Mouse (Mus musculus) CH12.LX (cell line): ENCODE data around the gene Ank2. TPM values are rescaled to one million over a fixed set of nuclear protein-coding genes. Genes with fewer than 3 reads are reported as not detected.

Source experiments
- DNase-seq: peaks from one replicate; pipeline ENCODE4 v3.0.0-alpha.2; 2013; ENCODE audit errors: extremely low read depth
- H3K27ac ChIP-seq: 2 replicates; pipeline ENCODE4 v1.5.1; 2012; ENCODE audit warnings: low read depth, mild to moderate bottlenecking, control low read depth, moderate library complexity; ENCODE audit not compliant: insufficient read depth
- H3K27me3 ChIP-seq: replicated peaks from 2 replicates; pipeline ENCODE3; 2012; ENCODE audit warnings: inconsistent platforms
- H3K36me3 ChIP-seq, 2 experiments: replicated peaks in 1 of 2; 2 replicates each; pipeline versions ENCODE3 to v1.6.1; 2012; ENCODE audit warnings: inconsistent platforms in 1 of 2, low read length in 1 of 2, mild to moderate bottlenecking in 1 of 2, mixed read lengths in 1 of 2, moderate library complexity in 1 of 2; ENCODE audit not compliant: control insufficient read depth in 1 of 2, insufficient read depth in 1 of 2
- H3K4me1 ChIP-seq, 2 experiments: 2 replicates each; pipeline ENCODE4 v1.6.1; 2012; ENCODE audit warnings: inconsistent platforms in 1 of 2, moderate library complexity in 1 of 2; ENCODE audit not compliant: insufficient read depth in 2 of 2, control insufficient read depth in 1 of 2
- H3K4me2 ChIP-seq: 2 replicates; pipeline ENCODE4 v1.6.1; 2012; ENCODE audit warnings: low read depth, mild to moderate bottlenecking, control low read depth; ENCODE audit not compliant: poor library complexity, insufficient read depth, severe bottlenecking
- H3K4me3 ChIP-seq, 3 experiments: fragments of 150-350 bp in 1 of 3; sonication (generic) in 1 of 3; replicated peaks in 1 of 3; 2 replicates each; pipeline versions ENCODE3 to v1.5.1; 2011 to 2012; ENCODE audit warnings: low read depth in 2 of 3, low read length in 2 of 3, mild to moderate bottlenecking in 2 of 3, moderate library complexity in 2 of 3, control low read depth in 1 of 3, improper control_type of control experiment in 1 of 3, inconsistent platforms in 1 of 3, mixed read lengths in 1 of 3; ENCODE audit not compliant: poor library complexity in 1 of 3
- H3K79me2 ChIP-seq: replicated peaks from 2 replicates; pipeline ENCODE4 v1.6.1; 2012; ENCODE audit warnings: mild to moderate bottlenecking, moderate library complexity; ENCODE audit not compliant: control insufficient read depth, poor library complexity, insufficient read depth, severe bottlenecking; ENCODE audit errors: extremely low read depth
- H3K9ac ChIP-seq: 2 replicates; pipeline ENCODE4 v1.6.1; 2012; ENCODE audit warnings: low read depth, mild to moderate bottlenecking, control low read depth, moderate library complexity; ENCODE audit not compliant: insufficient read depth
- H3K9me3 ChIP-seq: replicated peaks from 2 replicates; pipeline ENCODE3; 2012; ENCODE audit warnings: low read length, inconsistent platforms, mixed read lengths
- CHD1 ChIP-seq: IDR thresholded peaks from 2 replicates; pipeline ENCODE4 v1.6.1; 2012; ENCODE audit warnings: low read depth, low read length, improper control_type of control experiment, inconsistent platforms
- CHD2 ChIP-seq: IDR thresholded peaks from 2 replicates; pipeline ENCODE4 v1.6.1; 2011; ENCODE audit warnings: low read length, improper control_type of control experiment
- CTCF ChIP-seq, 2 experiments: IDR thresholded peaks in 1 of 2; conservative IDR thresholded peaks in 1 of 2; 2 replicates each; pipeline ENCODE4 v1.5.1; 2011 to 2012; ENCODE audit warnings: low read depth in 2 of 2, low read length in 2 of 2, improper control_type of control experiment in 1 of 2, inconsistent platforms in 1 of 2, mild to moderate bottlenecking in 1 of 2, moderate library complexity in 1 of 2
- E2F4 ChIP-seq: IDR thresholded peaks from 2 replicates; pipeline ENCODE4 v1.6.1; 2011; ENCODE audit warnings: low read depth, low read length, improper control_type of control experiment; ENCODE audit not compliant: insufficient replicate concordance
- HCFC1 ChIP-seq: IDR thresholded peaks from 2 replicates; pipeline ENCODE4 v1.6.1; 2012; ENCODE audit warnings: low read depth, mild to moderate bottlenecking, inconsistent platforms, low read length, improper control_type of control experiment
- JUN ChIP-seq: IDR thresholded peaks from 2 replicates; pipeline ENCODE4 v1.6.1; 2011; ENCODE audit warnings: low read depth, mild to moderate bottlenecking, low read length, improper control_type of control experiment, moderate library complexity; ENCODE audit not compliant: insufficient read depth
- JUND ChIP-seq: conservative IDR thresholded peaks from 2 replicates; pipeline ENCODE4 v1.6.1; 2011; ENCODE audit warnings: low read depth, low read length, improper control_type of control experiment
- MAX ChIP-seq: IDR thresholded peaks from 2 replicates; pipeline ENCODE4 v1.6.1; 2011; ENCODE audit warnings: low read length, improper control_type of control experiment
- MEF2A ChIP-seq: IDR thresholded peaks from 2 replicates; pipeline ENCODE4 v1.6.1; 2014; ENCODE audit warnings: low read depth, mild to moderate bottlenecking, inconsistent platforms, low read length, improper control_type of control experiment, borderline replicate concordance
- MXI1 ChIP-seq: IDR thresholded peaks from 2 replicates; pipeline ENCODE4 v1.6.1; 2011; ENCODE audit warnings: mild to moderate bottlenecking, low read depth, low read length, improper control_type of control experiment
- NRF1 ChIP-seq: IDR thresholded peaks from 2 replicates; pipeline ENCODE4 v1.6.1; 2014; ENCODE audit warnings: low read depth, mild to moderate bottlenecking, inconsistent platforms, low read length, improper control_type of control experiment, moderate library complexity
- PAX5 ChIP-seq: IDR thresholded peaks from 2 replicates; pipeline ENCODE4 v1.6.1; 2012; ENCODE audit warnings: low read length, inconsistent platforms, mixed read lengths
- RAD21 ChIP-seq: IDR thresholded peaks from 2 replicates; pipeline ENCODE4 v1.6.1; 2011; ENCODE audit warnings: low read depth, mild to moderate bottlenecking, low read length, improper control_type of control experiment, moderate library complexity
- SIN3A ChIP-seq: IDR thresholded peaks from 2 replicates; pipeline ENCODE4 v1.6.1; 2012; ENCODE audit warnings: low read length, improper control_type of control experiment, inconsistent platforms
- SMC3 ChIP-seq: IDR thresholded peaks from 2 replicates; pipeline ENCODE4 v1.6.1; 2011; ENCODE audit warnings: low read depth, low read length, improper control_type of control experiment
- TBP ChIP-seq: conservative IDR thresholded peaks from 2 replicates; pipeline ENCODE4 v1.6.1; 2011; ENCODE audit warnings: low read depth, low read length, improper control_type of control experiment
- UBTF ChIP-seq: IDR thresholded peaks from 2 replicates; pipeline ENCODE4 v1.6.1; 2012; ENCODE audit warnings: low read depth, mild to moderate bottlenecking, inconsistent platforms, low read length, improper control_type of control experiment, moderate library complexity
- dilution Hi-C: fragments of 300-500 bp; cut with MboI; formaldehyde crosslinking; loops from 2 replicates; pipeline ENCODE4 v1.14.3; 2020; ENCODE audit warnings: low sequenced_read_pairs; ENCODE audit not compliant: extremely low pct_unique_long_range_greater_than_20kb, extremely low pct_ligation_motif_present
- in situ Hi-C: fragments of 300-500 bp; cut with MboI; formaldehyde crosslinking; loops from 3 replicates; pipeline ENCODE4 v1.14.3; 2019; ENCODE audit warnings: low sequenced_read_pairs, low pct_ligation_motif_present, low pct_unique_long_range_greater_than_20kb, mixed read lengths
- polyA plus RNA-seq: library from polyadenylated mRNA; unstranded; fragments of >175 nt; gene quantifications from 2 replicates; pipeline ENCODE4 v1.2.1, GENCODE M21; 2012; ENCODE audit warnings: low read depth; ENCODE audit not compliant: insufficient read length
- total RNA-seq, 2 experiments: library from RNA; depleted of rRNA; stranded (reverse); fragments of 300-350 nt in 1 of 2; fragments of >200 nt in 1 of 2; gene quantifications; 2 replicates each; pipeline ENCODE4 v1.2.3; 2012 to 2014

Gene Ank2
- total and polyA plus RNA-seq, 3 experiments, result 3.9 to 20.9 (median 12.2) TPM

GRCm38 (mm10) chr3:127452233-127452632 is 46.9 kb downstream of the Ank2 start:
- TF ChIP-seq MAX, result no peak
- peak in 1 of 2 experiments; percentile 49; a peak in 2 of 4 replicates for TF ChIP-seq CTCF (conservative IDR thresholded peaks at IDR 0.05 in 1 of 2, IDR thresholded peaks at IDR 0.05 in 1 of 2; ENCODE audit: low read depth in 2 of 2, low read length in 2 of 2)
- 0 out of 2 replicates have a peak, but pooled peaks have one; percentile 17 for TF ChIP-seq SMC3
- TF ChIP-seq, all 38 proteins: peak for 2
- Histone ChIP-seq H3K4me3 (no peak overlapping the region), H3K9me3 (no peaks in the 10 kb centered on the region), H3K79me2 (no peaks in the 10 kb centered on the region), H3K4me1 (peaks cover 4% of the 10 kb centered on the region in 2 experiments; a peak in 2 of 4 replicates), H3K36me3 (no peaks in the 10 kb centered on the region), H3K9ac (no peak overlapping the region), H3K4me2 (no peak overlapping the region), H3K27ac (no peak overlapping the region), H3K27me3 (no peaks in the 10 kb centered on the region)
- peak; percentile 25 for DNase-seq
- in situ Hi-C loops, result loop anchor here (5.0 to 25.0 kb wide), 3 partner anchors 100 to 285 kb away; partner anchors contain the start of genes Larp7 and Zgrf1
- dilution Hi-C loops, result no loop called here

GRCm38 (mm10) chr3:127451741-127452140 is 47.4 kb downstream of the Ank2 start:
- in situ Hi-C loops, result loop anchor here (5.0 to 25.0 kb wide), 3 partner anchors 101 to 286 kb away; partner anchors contain the start of genes Larp7 and Zgrf1
- no peak overlapping the region for H3K4me2 ChIP-seq
- TF ChIP-seq CHD1 (no peak), MXI1 (no peak), SMC3 (no peak), HCFC1 (no peak), JUN (no peak), JUND (no peak), MAX (no peak), SIN3A (no peak), UBTF (no peak), PAX5 (no peak), RAD21 (no peak), CHD2 (no peak), NRF1 (no peak), E2F4 (no peak), TBP (no peak), MEF2A (no peak)
- TF ChIP-seq, all 38 proteins: peak for 0

More at GRCm38 (mm10) chr3:127451741-127452140, 47.4 kb downstream of the Ank2 start:
- peaks cover 4% of the 10 kb centered on the region in 2 experiments; a peak in 2 of 4 replicates for H3K4me1 ChIP-seq
- no peaks in the 10 kb centered on the region for H3K79me2 ChIP-seq
- H3K27ac ChIP-seq, result no peak overlapping the region
- no peak overlapping the region for H3K9ac ChIP-seq
- H3K4me3 ChIP-seq, result no peak overlapping the region
- H3K27me3 ChIP-seq, result no peaks in the 10 kb centered on the region
- H3K36me3 ChIP-seq, result no peaks in the 10 kb centered on the region
- H3K9me3 ChIP-seq, result no peaks in the 10 kb centered on the region
- no peak for DNase-seq
- dilution Hi-C loops, result no loop called here
